Mouse (Mus musculus) urinary bladder, postnatal 25 days (tissue): ENCODE results near the gene Klkb1.

Experiments
- DNase-seq: peaks from one replicate; pipeline ENCODE4 v3.0.0; 2022; ENCODE audit warnings: low spot score

Klkb1 gene

DNA sequence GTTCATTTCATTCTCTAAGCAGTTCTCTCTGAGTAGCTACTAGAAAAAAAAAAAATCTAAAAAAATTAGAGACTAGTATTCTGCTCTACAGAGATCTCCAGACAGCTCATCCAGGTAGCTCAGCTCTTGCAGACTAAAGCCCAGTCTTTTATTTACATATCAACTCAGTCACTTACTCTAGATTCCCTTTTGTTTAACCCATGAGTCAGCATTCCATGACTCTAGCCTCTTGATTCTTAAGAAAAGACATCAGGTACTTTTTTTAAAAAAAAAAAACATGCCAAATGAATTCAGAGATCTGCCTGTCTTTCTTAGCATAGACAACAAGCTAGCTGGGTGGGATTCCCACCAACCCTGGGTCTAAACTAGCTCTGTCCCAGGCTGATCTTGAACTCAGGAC lies 26.2 kb downstream of the Klkb1 start:
- no peak for DNase-seq

DNA sequence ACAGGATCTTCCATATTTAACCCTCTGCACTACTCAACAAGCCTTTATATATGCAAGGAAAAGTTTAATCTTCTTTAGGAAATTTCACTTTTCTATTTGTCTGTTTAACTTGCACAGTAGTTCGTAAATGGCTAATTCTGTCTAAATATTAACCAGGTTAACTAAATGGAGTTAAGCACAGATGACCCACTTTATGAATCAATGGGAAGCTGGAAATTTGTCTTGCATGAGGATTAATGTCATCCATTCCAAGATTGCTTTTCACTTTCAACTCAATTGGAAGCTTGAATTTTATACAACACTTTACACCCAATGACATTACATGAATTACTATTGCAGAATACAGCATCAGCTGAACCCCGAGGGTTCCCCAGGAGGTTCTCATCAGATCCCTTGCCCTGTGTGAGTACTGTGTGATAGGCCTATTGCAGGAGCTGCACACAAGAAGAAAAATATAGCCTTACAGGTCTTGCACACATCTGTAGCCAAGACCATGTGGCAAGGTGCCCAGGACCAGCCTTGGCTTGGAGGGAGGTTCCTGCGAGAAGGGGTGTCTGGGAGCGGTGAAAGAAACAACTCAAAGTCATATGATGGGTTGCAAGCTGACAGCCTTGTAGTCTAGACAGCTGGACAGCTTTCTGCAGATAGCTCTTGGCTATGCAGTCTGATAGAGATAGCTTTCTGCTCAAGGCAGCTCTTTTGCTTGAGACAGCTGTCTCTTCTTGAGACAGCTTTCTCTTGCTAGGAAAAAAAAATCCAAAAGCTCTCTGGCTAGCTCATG lies 26.9 kb downstream of the Klkb1 start:
- DNase-seq, result no peak

- no peak for DNase-seq
Measured at GRCm38 (mm10) chr8:45266993-45267392, 27.7 kb downstream of the Klkb1 start.

GRCm38 (mm10) chr8:45264918-45265317 lies 29.7 kb downstream of the Klkb1 start:
- no peak for DNase-seq

GRCm38 (mm10) chr8:45262851-45263250 lies 31.8 kb downstream of the Klkb1 start:
- DNase-seq, result no peak

- no peak for DNase-seq
Measured at GRCm38 (mm10) chr8:45261920-45262319, 32.7 kb downstream of the Klkb1 start, which contains the start of gene F11. TSS of gene F11 (minus strand) at chr8:45262031.

DNA sequence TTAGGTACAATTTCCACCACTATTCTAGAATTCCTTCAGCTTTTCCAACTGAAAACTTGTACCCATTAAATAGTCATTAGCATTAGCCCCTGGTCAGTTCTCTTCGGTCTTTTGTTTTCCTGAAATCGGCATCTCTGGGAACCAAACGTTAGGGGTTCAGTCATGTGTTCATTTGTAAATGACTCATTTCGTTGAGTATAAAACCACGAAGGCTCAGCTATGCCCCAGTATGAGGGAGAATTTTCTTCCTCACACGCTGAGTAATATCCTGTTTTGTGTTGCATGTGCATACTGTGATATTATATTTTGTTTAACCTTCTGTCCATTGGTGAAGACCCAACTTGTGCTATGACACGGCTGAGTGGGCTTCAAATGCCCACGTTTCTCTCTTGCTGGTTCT lies 36.2 kb downstream of the Klkb1 start:
- no peak for DNase-seq

GRCm38 (mm10) chr8:45255040-45255439 lies 39.6 kb downstream of the Klkb1 start:
- no peak for DNase-seq

- no peak for DNase-seq
Measured at GRCm38 (mm10) chr8:45254194-45254842, 40.3 kb downstream of the Klkb1 start.

- no peak for DNase-seq
Measured at GRCm38 (mm10) chr8:45253586-45253985, 41.1 kb downstream of the Klkb1 start.

DNA sequence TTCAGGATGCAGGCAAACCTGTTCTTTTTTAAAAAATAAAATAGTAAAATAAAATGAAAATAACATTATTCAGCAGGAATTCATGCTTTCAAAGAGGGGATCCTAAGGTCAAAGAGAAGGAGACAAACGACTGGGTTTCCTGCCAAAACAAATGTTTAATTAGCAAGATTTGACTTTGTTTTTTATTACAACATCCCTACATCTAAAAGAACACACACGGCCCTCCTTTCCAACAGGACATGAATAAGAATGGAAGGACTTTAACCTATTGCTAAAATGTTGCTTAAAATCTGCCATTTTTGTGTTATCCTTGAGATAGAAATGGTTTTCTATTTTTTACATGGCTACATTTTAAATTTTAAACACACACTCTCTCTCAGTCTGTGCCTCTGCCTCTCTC lies 41.5 kb downstream of the Klkb1 start:
- no peak for DNase-seq

- DNase-seq, result no peak
Measured at GRCm38 (mm10) chr8:45246307-45246706, 48.4 kb downstream of the Klkb1 start.

GRCm38 (mm10) chr8:45239363-45239762 lies 55.3 kb downstream of the Klkb1 start:
- DNase-seq, result no peak

- peak; percentile 23 for DNase-seq
Measured at GRCm38 (mm10) chr8:45238282-45238681, 56.4 kb downstream of the Klkb1 start.

- DNase-seq, result peak; percentile 40
Measured at GRCm38 (mm10) chr8:45236164-45236912, 58.3 kb downstream of the Klkb1 start.

DNA sequence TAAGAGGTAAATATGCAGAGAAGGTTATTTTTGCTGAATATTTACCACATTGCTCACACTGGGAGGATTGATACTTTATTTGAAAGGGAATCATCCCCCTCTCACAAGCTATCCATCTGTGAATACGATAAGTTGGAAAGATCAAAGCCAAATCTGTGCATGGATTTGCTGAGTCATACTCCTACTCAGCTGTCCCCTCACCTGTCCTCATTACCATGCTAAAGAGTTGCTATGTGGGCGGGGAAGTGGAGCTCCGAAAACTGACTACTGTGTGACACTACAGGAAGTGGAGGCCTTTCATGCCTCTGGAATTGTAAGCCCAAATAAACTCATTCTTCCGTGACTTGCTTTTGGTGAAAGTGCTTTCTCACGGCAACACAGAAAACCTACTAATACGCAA lies 59.4 kb downstream of the Klkb1 start:
- no peak for DNase-seq

DNA sequence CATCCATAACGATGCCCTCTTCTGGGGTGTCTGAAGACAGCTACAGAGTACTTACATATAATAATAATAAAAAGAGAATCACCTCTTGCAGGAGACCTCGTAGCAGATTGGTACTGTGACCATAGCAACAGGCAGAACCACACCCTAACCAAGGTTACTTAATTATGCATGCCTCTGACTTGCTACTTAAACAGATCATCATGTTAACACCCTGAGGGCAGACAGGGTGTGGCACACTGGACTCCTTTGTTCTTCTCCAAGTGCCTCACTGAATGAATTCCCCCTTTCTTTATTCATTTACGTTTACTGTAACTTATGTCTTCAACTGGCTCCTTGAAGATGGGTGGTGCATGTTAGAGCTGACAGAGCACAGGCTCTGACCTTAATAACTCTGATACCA lies 61.4 kb downstream of the Klkb1 start:
- DNase-seq, result no peak
